Mouse (Mus musculus): Measurements from ENCODE around the gene Stk11ip.

Stk11ip gene

GRCm38 (mm10) chr1:75564916-75565315 lies 43.6 kb downstream of the Stk11ip start:
- in situ Hi-C loops (cut with MboI, MseI), result no loop called here

GRCm38 (mm10) chr1:75565616-75566015 lies 44.3 kb downstream of the Stk11ip start:
- in situ Hi-C loops (cut with MboI, MseI), result no loop called here

GRCm38 (mm10) chr1:75570403-75570802 lies 49.1 kb downstream of the Stk11ip start:
- in situ Hi-C loops (cut with MboI, MseI), result no loop called here

DNA sequence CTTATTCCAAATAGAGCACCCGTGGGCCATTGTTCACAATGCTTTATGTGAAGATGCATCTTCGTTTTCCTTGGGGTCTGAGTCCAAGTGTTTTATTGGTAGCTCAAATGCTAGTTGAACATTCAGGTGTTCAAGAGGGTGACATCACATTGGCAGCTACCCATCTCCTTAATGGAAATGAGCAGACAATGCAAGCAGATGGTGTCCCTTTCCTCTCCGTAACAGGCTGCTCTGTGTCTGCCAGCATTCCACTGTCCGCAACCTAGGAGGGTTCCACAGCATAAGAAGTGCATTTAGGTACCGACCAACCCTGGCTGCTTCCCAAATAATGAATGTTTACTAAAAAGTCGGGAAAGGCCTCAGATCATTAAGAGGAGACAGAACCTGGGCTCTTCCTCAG lies 51.4 kb downstream of the Stk11ip start:
- in situ Hi-C loops (cut with MboI, MseI), result no loop called here

GRCm38 (mm10) chr1:75573715-75574114 lies 52.4 kb downstream of the Stk11ip start:
- in situ Hi-C loops (cut with MboI, MseI), result no loop called here

DNA sequence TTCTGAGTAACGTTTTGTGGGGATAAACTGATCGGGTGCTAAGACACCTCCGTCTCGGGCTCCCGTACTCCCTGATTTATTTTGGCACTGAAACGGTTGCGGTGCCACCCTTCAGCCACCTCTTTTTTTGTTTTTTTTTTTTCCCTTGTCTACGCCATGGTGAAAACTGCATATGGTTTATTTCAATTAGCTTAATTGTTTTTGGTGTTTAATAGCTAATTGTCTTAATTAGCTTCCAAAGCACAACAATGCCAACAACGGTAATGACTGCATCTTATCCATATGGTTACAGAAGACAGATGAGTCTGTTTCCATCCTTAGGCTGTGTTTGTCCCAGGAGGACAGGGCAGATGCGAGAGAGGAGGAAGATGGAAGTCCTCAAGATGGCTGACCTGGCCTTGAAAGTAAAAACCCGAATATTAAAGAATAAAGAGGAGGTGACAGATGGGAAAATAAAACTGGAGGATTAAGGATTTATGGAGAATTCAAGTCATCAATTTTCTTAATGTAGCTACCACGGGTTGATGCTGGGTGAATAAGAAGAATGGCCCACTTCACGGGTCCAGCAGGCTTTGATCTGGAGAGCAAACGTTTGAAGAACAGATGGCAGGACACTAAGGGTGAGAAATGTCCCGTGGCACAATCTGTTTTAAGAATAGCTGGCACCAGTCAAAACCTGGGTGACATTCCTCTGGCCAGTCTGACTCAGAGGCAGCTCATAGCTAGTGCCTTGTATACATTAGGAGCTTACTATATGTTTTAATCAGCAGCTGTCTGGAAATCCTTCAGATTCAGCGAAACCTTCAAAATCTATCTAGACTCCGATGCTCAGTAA lies 53.4 kb downstream of the Stk11ip start:
- in situ Hi-C loops (cut with MboI, MseI), result no loop called here

- in situ Hi-C loops (cut with MboI, MseI), result no loop called here
Observed at GRCm38 (mm10) chr1:75581936-75582624, 60.8 kb downstream of the Stk11ip start.

DNA sequence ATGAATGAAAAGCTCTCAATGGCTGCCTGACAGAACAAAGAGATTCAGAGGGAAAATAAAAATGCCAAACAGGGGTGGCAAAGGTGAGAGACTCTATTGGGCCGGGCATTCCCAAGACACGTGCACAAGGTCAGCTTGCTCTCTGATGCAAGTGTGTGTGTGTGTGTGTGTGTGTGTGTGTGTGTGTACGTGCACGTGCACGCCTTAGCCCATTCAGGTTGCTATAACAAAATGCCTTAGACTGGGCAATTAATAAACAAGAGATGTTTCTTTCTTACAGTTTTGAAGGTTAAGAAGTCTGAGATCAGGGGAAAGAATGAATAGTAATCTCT lies 61.3 kb downstream of the Stk11ip start:
- in situ Hi-C loops (cut with MboI, MseI), result no loop called here

- in situ Hi-C loops (cut with MboI, MseI), result no loop called here
Observed at GRCm38 (mm10) chr1:75583034-75583433, 61.7 kb downstream of the Stk11ip start.

- in situ Hi-C loops (cut with MboI, MseI), result no loop called here
Observed at GRCm38 (mm10) chr1:75586791-75587190, 65.5 kb downstream of the Stk11ip start.
